Mouse (Mus musculus) cerebellum, adult 2 months (tissue): ENCODE results near the gene Trap1. TPM values are rescaled to one million over a fixed set of nuclear protein-coding genes. Genes with fewer than 3 reads are reported as not detected.
"Not testable (repeated sequence)": the region's sequence is repeated elsewhere in the genome, so short reads cannot be mapped to it uniquely, and the experiment has no call there.

Experiments
- DNase-seq, 2 experiments: peaks; one replicate each; pipeline ENCODE4 v3.0.0; 2021
- H3K27ac ChIP-seq: fragments of 200-500 bp; 2 replicates; pipeline ENCODE4 v1.5.1; 2012; ENCODE audit warnings: low read length, control low read depth, inconsistent platforms; ENCODE audit not compliant: insufficient read depth
- H3K27me3 ChIP-seq: fragments of 200-500 bp; 2 replicates; pipeline ENCODE4 v1.6.1; 2012; ENCODE audit warnings: inconsistent platforms, mild to moderate bottlenecking, low read length, moderate library complexity; ENCODE audit not compliant: control insufficient read depth, insufficient read depth
- H3K4me1 ChIP-seq: fragments of 200-500 bp; 2 replicates; pipeline ENCODE4 v1.6.1; 2011; ENCODE audit warnings: low read length; ENCODE audit not compliant: control insufficient read depth, insufficient read depth
- H3K4me3 ChIP-seq: fragments of 200-500 bp; replicated peaks from 2 replicates; pipeline ENCODE3; 2011; ENCODE audit warnings: mild to moderate bottlenecking, low read depth, low read length, control low read depth; ENCODE audit not compliant: insufficient read depth
- CTCF ChIP-seq: fragments of 200-500 bp; IDR thresholded peaks from 2 replicates; pipeline ENCODE4 v1.5.1; 2011; ENCODE audit warnings: low read depth, mild to moderate bottlenecking, control low read depth, low read length, moderate library complexity, borderline replicate concordance; ENCODE audit not compliant: insufficient read depth
- POLR2A ChIP-seq: fragments of 200-500 bp; IDR thresholded peaks from 2 replicates; pipeline ENCODE4 v1.6.1; 2011; ENCODE audit warnings: low read length, control low read depth, borderline replicate concordance; ENCODE audit not compliant: insufficient read depth
- WGBS: fragments of 180-500 bp; shearing (Covaris S2); methylation state at CpG from one replicate; pipeline ENCODE4 v1.1.7; 2018; 5-methylcytosine and 5-hydroxymethylcytosine counted together
- polyA plus RNA-seq: library from polyadenylated mRNA; depleted of rRNA; stranded (reverse); fragments of >200 nt; gene quantifications from 2 replicates; pipeline ENCODE4 v1.2.3, GENCODE M21; 2012; rRNA removed

Trap1 gene
- polyA plus RNA-seq, 1 experiment: 94.5 TPM

- DNase-seq: no peak
- no peak overlapping the region for H3K27ac ChIP-seq
- H3K4me1 ChIP-seq: no peaks in the 10 kb centered on the region
- WGBS: 83% methylated on average over 1 of the region's 1 CpGs
- TF ChIP-seq CTCF: no peak
- TF ChIP-seq POLR2A: no peak
- no peak overlapping the region for H3K4me3 ChIP-seq
- H3K27me3 ChIP-seq: no peaks in the 10 kb centered on the region
These were observed 56.4 kb downstream of the Trap1 start for GRCm38 (mm10) chr16:4021241-4021640.

GRCm38 (mm10) chr16:4017466-4017865 is 60.2 kb downstream of the Trap1 start:
- H3K4me3 ChIP-seq, H3K4me1 ChIP-seq, H3K27me3 ChIP-seq, DNase-seq, H3K27ac ChIP-seq: not testable (repeated sequence)
- WGBS: 81% methylated on average over 6 of the region's 6 CpGs

GRCm38 (mm10) chr16:4016786-4017185 is 60.8 kb downstream of the Trap1 start:
- H3K27ac ChIP-seq, H3K4me1 ChIP-seq, H3K27me3 ChIP-seq, H3K4me3 ChIP-seq, DNase-seq: not testable (repeated sequence)
- 77% methylated on average over 17 of the region's 17 CpGs for WGBS

GRCm38 (mm10) chr16:4014040-4014668 is 63.5 kb downstream of the Trap1 start:
- WGBS: 79% methylated on average over 5 of the region's 5 CpGs
- Histone ChIP-seq H3K27ac (no peak overlapping the region), H3K4me1 (no peaks in the 10 kb centered on the region), H3K27me3 (no peaks in the 10 kb centered on the region), H3K4me3 (no peak overlapping the region)
- DNase-seq: no peak
- TF ChIP-seq CTCF (no peak), POLR2A (no peak)

GRCm38 (mm10) chr16:4012882-4013570 is 64.6 kb downstream of the Trap1 start:
- Histone ChIP-seq H3K27me3 (no peaks in the 10 kb centered on the region), H3K4me3 (no peak overlapping the region), H3K27ac (no peak overlapping the region), H3K4me1 (no peaks in the 10 kb centered on the region)
- TF ChIP-seq POLR2A (no peak), CTCF (no peak)
- 70% methylated on average over 4 of the region's 4 CpGs for WGBS
- no peak for DNase-seq

- TF ChIP-seq POLR2A (peak; percentile 93), CTCF (peak; percentile 42; the same call in 1 of the 2 replicates)
- Histone ChIP-seq H3K27ac (peak within 1 kb of the TSS; percentile 54), H3K27me3 (no peaks in the 10 kb centered on the region), H3K4me3 (peak within 1 kb of the TSS; percentile 68), H3K4me1 (no peaks in the 10 kb centered on the region)
- peak; percentile 97 to 98 for DNase-seq
- WGBS: 1% methylated on average over 58 of the region's 58 CpGs
These were observed 73.9 kb downstream of the Trap1 start, which contains the start of gene Slx4 for GRCm38 (mm10) chr16:4003489-4004398. Slx4 (minus strand) TSS chr16:4003770.

Other genes with a start within 250 kb of the Trap1 start
- not detected in 2 replicates for gene Olfr15, start 246.9 kb downstream of the Trap1 start, polyA plus RNA-seq
- 1.8 and 2.2 TPM in 2 replicates for gene Zfp174, start 230.6 kb downstream of the Trap1 start, polyA plus RNA-seq
- 115 and 116 TPM in 2 replicates for gene Naa60, start 205.5 kb downstream of the Trap1 start, polyA plus RNA-seq
- gene Zfp597, start 193.3 kb downstream of the Trap1 start, polyA plus RNA-seq: 14.1 and 14.3 TPM in 2 replicates
- gene Gm20695, start 193.2 kb downstream of the Trap1 start, polyA plus RNA-seq: 0.69 and 1.4 TPM in 2 replicates
- gene 1700037C18Rik, start 169.1 kb downstream of the Trap1 start, polyA plus RNA-seq: 4.8 and 5.8 TPM in 2 replicates
- gene Cluap1, start 169.0 kb downstream of the Trap1 start, polyA plus RNA-seq: 24.6 and 26.5 TPM in 2 replicates
- gene Nlrc3, start 101.2 kb downstream of the Trap1 start, polyA plus RNA-seq: 2.2 and 2.7 TPM in 2 replicates
- 39.9 and 43.4 TPM in 2 replicates for gene Slx4, start 74.1 kb downstream of the Trap1 start, polyA plus RNA-seq
- 0.20 TPM in 1 of 2 replicates, not detected in the other for gene Dnase1, start 40.9 kb downstream of the Trap1 start, polyA plus RNA-seq
- gene Crebbp, start 136.2 kb upstream of the Trap1 start, polyA plus RNA-seq: 33.8 and 38.5 TPM in 2 replicates